Mouse (Mus musculus): ENCODE results near the gene Tlcd2. TPM values are rescaled to one million over a fixed set of nuclear protein-coding genes. Genes with fewer than 3 reads are reported as not detected.
A peak's percentile ranks its signal among the peaks of the same experiment; 100 is the strongest.

The Tlcd2 gene
- total and polyA plus RNA-seq, 3 experiments, result 0.40 to 0.81 TPM; not detected in 1

DNA sequence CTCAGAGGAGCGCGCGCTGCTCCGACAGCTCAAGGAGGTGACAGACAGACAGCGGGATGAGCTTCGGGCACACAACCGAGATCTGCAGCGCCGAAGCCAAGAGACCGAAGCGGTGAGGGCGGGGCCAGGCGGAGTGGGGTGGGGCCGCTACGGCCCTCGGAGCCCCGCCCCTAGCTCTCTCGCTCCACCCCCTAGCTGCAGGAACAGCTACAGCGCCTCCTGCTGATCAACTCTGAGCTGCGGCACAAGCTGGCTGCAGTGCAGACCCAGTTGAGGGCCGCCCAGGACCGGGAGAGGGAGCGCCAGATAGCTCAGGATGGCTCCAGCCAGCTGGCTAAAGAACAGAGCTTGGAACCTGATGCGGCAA, 49.1 kb downstream of the Tlcd2 start:
- Histone ChIP-seq H3K79me2 (replicated peaks; ENCODE audit: control insufficient read depth, extremely low read depth, insufficient read depth, poor library complexity, severe bottlenecking) (no peaks in the 10 kb centered on the region), H3K27me3 (replicated peaks) (no peaks in the 10 kb centered on the region), H3K4me1 (ENCODE audit: control insufficient read depth in 1 of 2, insufficient read depth in 2 of 2) (no peaks in the 10 kb centered on the region), H3K27ac (ENCODE audit: insufficient read depth, low read depth) (no peak overlapping the region), H3K36me3 (replicated peaks in 1 of 2; ENCODE audit: control insufficient read depth in 1 of 2, insufficient read depth in 1 of 2, low read length in 1 of 2) (peaks cover 81 to 95% of the 10 kb centered on the region in 2 experiments), H3K4me2 (ENCODE audit: insufficient read depth, low read depth, poor library complexity, severe bottlenecking) (no peak overlapping the region), H3K4me3 (replicated peaks in 1 of 3; ENCODE audit: low read depth in 2 of 3, low read length in 2 of 3, poor library complexity in 1 of 3) (no peak overlapping the region), H3K9ac (ENCODE audit: insufficient read depth, low read depth) (no peak overlapping the region), H3K9me3 (replicated peaks; ENCODE audit: low read length) (peaks cover 7% of the 10 kb centered on the region)
- peak; percentile 71 for DNase-seq (ENCODE audit: extremely low read depth)
- TF ChIP-seq MAX (IDR thresholded peaks at IDR 0.05; ENCODE audit: low read length) (no peak), USF1 (IDR thresholded peaks at IDR 0.05; ENCODE audit: low read depth, low read length) (no peak), RAD21 (IDR thresholded peaks at IDR 0.05; ENCODE audit: low read depth, low read length) (peak; percentile 20), CTCF (conservative IDR thresholded peaks at IDR 0.05 in 1 of 2, IDR thresholded peaks at IDR 0.05 in 1 of 2; ENCODE audit: low read depth in 2 of 2, low read length in 2 of 2) (peak in 1 of 2 experiments; percentile 65; a peak in 2 of 4 replicates), SMC3 (IDR thresholded peaks at IDR 0.05; ENCODE audit: low read depth, low read length) (peak; percentile 52), ZKSCAN1 (IDR thresholded peaks at IDR 0.05; ENCODE audit: borderline replicate concordance, low read depth, low read length) (no peak), MAZ (IDR thresholded peaks at IDR 0.05; ENCODE audit: low read depth, low read length) (0 out of 2 replicates have a peak, but pooled peaks have one; percentile 23), GABPA (IDR thresholded peaks at IDR 0.05; ENCODE audit: insufficient replicate concordance, low read depth, low read length) (no peak), SIN3A (IDR thresholded peaks at IDR 0.05; ENCODE audit: low read length) (0 out of 2 replicates have a peak, but pooled peaks have one; percentile 6), ZC3H11A (IDR thresholded peaks at IDR 0.05; ENCODE audit: low read depth, low read length) (no peak), MAFK (IDR thresholded peaks at IDR 0.05; ENCODE audit: insufficient replicate concordance, low read length) (no peak), PAX5 (IDR thresholded peaks at IDR 0.05; ENCODE audit: low read length) (no peak)
- in situ Hi-C loops (cut with MboI; ENCODE audit: low pct_ligation_motif_present, low pct_unique_long_range_greater_than_20kb, low sequenced_read_pairs) (no loop called here), dilution Hi-C loops (cut with MboI; ENCODE audit: extremely low pct_ligation_motif_present, extremely low pct_unique_long_range_greater_than_20kb, low sequenced_read_pairs) (no loop called here)

- H3K4me1 ChIP-seq (ENCODE audit: control insufficient read depth in 1 of 2, insufficient read depth in 2 of 2), result no peaks in the 10 kb centered on the region
- no peaks in the 10 kb centered on the region for H3K27me3 ChIP-seq (replicated peaks)
- H3K4me3 ChIP-seq (replicated peaks in 1 of 3; ENCODE audit: low read depth in 2 of 3, low read length in 2 of 3, poor library complexity in 1 of 3), result no peak overlapping the region
- no peak overlapping the region for H3K9ac ChIP-seq (ENCODE audit: insufficient read depth, low read depth)
- no peak overlapping the region for H3K4me2 ChIP-seq (ENCODE audit: insufficient read depth, low read depth, poor library complexity, severe bottlenecking)
- dilution Hi-C loops (cut with MboI; ENCODE audit: extremely low pct_ligation_motif_present, extremely low pct_unique_long_range_greater_than_20kb, low sequenced_read_pairs), result no loop called here
- H3K9me3 ChIP-seq (replicated peaks; ENCODE audit: low read length), result peaks cover 7% of the 10 kb centered on the region
- DNase-seq (ENCODE audit: extremely low read depth), result no peak
- no peaks in the 10 kb centered on the region for H3K79me2 ChIP-seq (replicated peaks; ENCODE audit: control insufficient read depth, extremely low read depth, insufficient read depth, poor library complexity, severe bottlenecking)
- TF ChIP-seq POLR2A (IDR thresholded peaks at IDR 0.05; ENCODE audit: low read depth, low read length) (0 out of 2 replicates have a peak, but pooled peaks have one; percentile 6), MAFK (IDR thresholded peaks at IDR 0.05; ENCODE audit: insufficient replicate concordance, low read length) (no peak), MXI1 (IDR thresholded peaks at IDR 0.05; ENCODE audit: low read depth, low read length) (no peak), SIN3A (IDR thresholded peaks at IDR 0.05; ENCODE audit: low read length) (no peak)
- peaks cover 76 to 92% of the 10 kb centered on the region in 2 experiments for H3K36me3 ChIP-seq (replicated peaks in 1 of 2; ENCODE audit: control insufficient read depth in 1 of 2, insufficient read depth in 1 of 2, low read length in 1 of 2)
- H3K27ac ChIP-seq (ENCODE audit: insufficient read depth, low read depth), result no peak overlapping the region
- in situ Hi-C loops (cut with MboI; ENCODE audit: low pct_ligation_motif_present, low pct_unique_long_range_greater_than_20kb, low sequenced_read_pairs), result no loop called here
Observed at GRCm38 (mm10) chr11:75511213-75511612, 49.7 kb downstream of the Tlcd2 start.
